Mouse (Mus musculus): ENCODE measurements around the gene Arhgdig. TPM values are rescaled to one million over a fixed set of nuclear protein-coding genes. Genes with fewer than 3 reads are reported as not detected.
"Not testable (repeated sequence)": the region's sequence is repeated elsewhere in the genome, so short reads cannot be mapped to it uniquely, and the experiment has no call there.

Arhgdig gene
- polyA plus RNA-seq, 1 experiment: 9.8 TPM

DNA sequence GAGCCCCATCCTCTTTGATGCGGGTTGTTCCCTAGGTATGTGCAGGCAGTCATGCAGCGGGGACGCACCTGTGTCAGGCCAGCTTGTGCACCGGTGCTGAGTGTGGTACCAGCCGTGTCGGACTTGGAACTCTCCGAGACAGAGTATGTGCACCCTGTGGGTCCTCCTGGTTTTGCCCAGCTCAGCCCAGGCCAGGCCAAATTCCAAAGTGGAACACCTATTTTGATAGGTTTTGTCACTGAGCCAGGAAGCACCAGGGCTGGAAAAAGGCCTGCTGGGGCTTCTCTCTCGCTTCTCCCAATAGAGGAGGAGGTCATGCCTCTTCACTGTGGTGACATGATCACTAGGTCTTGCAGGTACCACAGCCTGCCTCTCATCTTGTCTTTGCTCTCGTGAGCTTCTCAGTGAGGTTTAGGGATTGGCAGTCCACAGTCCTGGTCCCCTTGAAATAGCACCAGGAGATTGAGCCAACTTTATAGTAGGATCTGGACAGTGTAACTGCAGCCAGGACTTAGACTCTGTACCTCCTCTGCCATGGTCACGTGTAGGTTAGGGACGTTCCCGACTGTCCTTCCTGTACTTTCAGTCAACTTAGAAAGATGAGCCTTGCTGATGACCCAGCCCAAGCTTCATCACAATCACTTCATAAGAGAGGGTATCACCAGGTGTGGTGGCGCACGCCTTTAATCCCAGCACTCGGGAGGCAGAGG is 14.9 kb downstream of the Arhgdig start:
- no peak for TF ChIP-seq CTCF (IDR thresholded peaks at IDR 0.05; ENCODE audit: low read depth, low read length)
- TF ChIP-seq POLR2A (IDR thresholded peaks at IDR 0.05; ENCODE audit: insufficient read depth, low read length): no peak
- no peak overlapping the region for H3K27ac ChIP-seq (ENCODE audit: insufficient read depth, low read length)
- H3K27me3 ChIP-seq (ENCODE audit: control insufficient read depth, insufficient read depth, low read length, poor library complexity, severe bottlenecking): no peaks in the 10 kb centered on the region
- H3K9ac ChIP-seq (ENCODE audit: low read depth, poor library complexity, severe bottlenecking): no peak overlapping the region
- no peak overlapping the region for H3K4me3 ChIP-seq (ENCODE audit: low read depth, low read length)
- peaks cover 24% of the 10 kb centered on the region for H3K36me3 ChIP-seq (ENCODE audit: control insufficient read depth, insufficient read depth, low read length, poor library complexity, severe bottlenecking)
- no peaks in the 10 kb centered on the region for H3K4me1 ChIP-seq (ENCODE audit: control insufficient read depth, insufficient read depth, low read length)
- no peaks in the 10 kb centered on the region for H3K9me3 ChIP-seq (replicated peaks; ENCODE audit: control insufficient read depth, insufficient read depth, low read length, poor library complexity, severe bottlenecking)

DNA sequence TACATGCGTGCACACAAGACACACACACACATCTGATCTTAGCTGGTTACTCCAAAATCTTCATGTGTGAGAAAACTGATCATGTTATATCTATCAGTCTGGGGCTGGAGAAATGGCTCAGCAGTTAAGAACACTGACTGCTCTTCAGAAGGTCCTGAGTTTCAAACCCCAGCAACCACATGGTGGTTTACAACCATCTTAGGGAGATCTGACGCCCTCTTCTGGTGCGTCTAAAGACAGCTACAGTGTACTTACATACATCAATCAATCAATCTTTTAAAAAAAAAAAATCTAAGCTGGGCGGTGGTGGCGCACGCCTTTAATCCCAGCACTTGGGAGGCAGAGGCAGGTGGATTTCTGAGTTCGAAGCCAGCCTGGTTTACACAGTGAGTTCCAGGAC is 16.1 kb downstream of the Arhgdig start:
- H3K27me3 ChIP-seq (ENCODE audit: control insufficient read depth, insufficient read depth, low read length, poor library complexity, severe bottlenecking); H3K4me3 ChIP-seq (ENCODE audit: low read depth, low read length); H3K9ac ChIP-seq (ENCODE audit: low read depth, poor library complexity, severe bottlenecking); H3K27ac ChIP-seq (ENCODE audit: insufficient read depth, low read length); H3K4me1 ChIP-seq (ENCODE audit: control insufficient read depth, insufficient read depth, low read length); H3K9me3 ChIP-seq (replicated peaks; ENCODE audit: control insufficient read depth, insufficient read depth, low read length, poor library complexity, severe bottlenecking): not testable (repeated sequence)
- H3K36me3 ChIP-seq (ENCODE audit: control insufficient read depth, insufficient read depth, low read length, poor library complexity, severe bottlenecking): peaks cover 28% of the 10 kb centered on the region

- no peak overlapping the region for H3K4me3 ChIP-seq (ENCODE audit: low read depth, low read length)
- no peaks in the 10 kb centered on the region for H3K9me3 ChIP-seq (replicated peaks; ENCODE audit: control insufficient read depth, insufficient read depth, low read length, poor library complexity, severe bottlenecking)
- no peak overlapping the region for H3K27ac ChIP-seq (ENCODE audit: insufficient read depth, low read length)
- TF ChIP-seq EP300 (IDR thresholded peaks at IDR 0.05; ENCODE audit: insufficient read depth, low read depth, low read length): no peak
- no peak overlapping the region for H3K9ac ChIP-seq (ENCODE audit: low read depth, poor library complexity, severe bottlenecking)
- H3K36me3 ChIP-seq (ENCODE audit: control insufficient read depth, insufficient read depth, low read length, poor library complexity, severe bottlenecking): peaks cover 40% of the 10 kb centered on the region
- H3K27me3 ChIP-seq (ENCODE audit: control insufficient read depth, insufficient read depth, low read length, poor library complexity, severe bottlenecking): no peaks in the 10 kb centered on the region
- no peaks in the 10 kb centered on the region for H3K4me1 ChIP-seq (ENCODE audit: control insufficient read depth, insufficient read depth, low read length)
Measured at GRCm38 (mm10) chr17:26188091-26188805, 19.3 kb downstream of the Arhgdig start.

- H3K4me3 ChIP-seq (ENCODE audit: low read depth, low read length): no peak overlapping the region
- TF ChIP-seq CTCF (IDR thresholded peaks at IDR 0.05; ENCODE audit: low read depth, low read length) (no peak), POLR2A (IDR thresholded peaks at IDR 0.05; ENCODE audit: insufficient read depth, low read length) (no peak), EP300 (IDR thresholded peaks at IDR 0.05; ENCODE audit: insufficient read depth, low read depth, low read length) (no peak)
- no peaks in the 10 kb centered on the region for H3K4me1 ChIP-seq (ENCODE audit: control insufficient read depth, insufficient read depth, low read length)
- no peak overlapping the region for H3K9ac ChIP-seq (ENCODE audit: low read depth, poor library complexity, severe bottlenecking)
- H3K9me3 ChIP-seq (replicated peaks; ENCODE audit: control insufficient read depth, insufficient read depth, low read length, poor library complexity, severe bottlenecking): no peaks in the 10 kb centered on the region
- no peak overlapping the region for H3K27ac ChIP-seq (ENCODE audit: insufficient read depth, low read length)
- H3K36me3 ChIP-seq (ENCODE audit: control insufficient read depth, insufficient read depth, low read length, poor library complexity, severe bottlenecking): peaks cover 43% of the 10 kb centered on the region
- H3K27me3 ChIP-seq (ENCODE audit: control insufficient read depth, insufficient read depth, low read length, poor library complexity, severe bottlenecking): no peaks in the 10 kb centered on the region
Measured at GRCm38 (mm10) chr17:26187592-26187991, 20.0 kb downstream of the Arhgdig start.

DNA sequence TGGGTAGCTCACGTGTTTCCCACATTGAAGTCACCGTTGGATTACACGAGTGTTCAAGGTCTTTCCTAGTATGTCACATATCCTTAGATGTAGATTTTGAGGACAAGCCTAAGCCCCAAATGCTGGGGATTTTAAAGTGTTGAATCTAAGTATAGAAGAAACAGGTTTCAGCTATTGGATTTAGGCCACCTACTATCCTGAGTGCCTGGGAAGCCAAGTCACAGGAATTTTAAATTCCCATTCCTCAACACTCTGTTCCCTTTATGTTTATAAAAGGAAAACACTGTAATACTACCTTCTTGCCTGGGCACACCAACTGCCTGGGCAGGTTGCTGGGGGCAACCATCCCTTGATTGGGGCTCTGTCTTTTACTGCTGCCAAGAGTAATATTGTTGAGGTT is 26.4 kb downstream of the Arhgdig start:
- Histone ChIP-seq H3K27ac (ENCODE audit: insufficient read depth, low read length) (no peak overlapping the region), H3K4me3 (ENCODE audit: low read depth, low read length) (no peak overlapping the region), H3K4me1 (ENCODE audit: control insufficient read depth, insufficient read depth, low read length) (no peaks in the 10 kb centered on the region), H3K9ac (ENCODE audit: low read depth, poor library complexity, severe bottlenecking) (no peak overlapping the region), H3K9me3 (replicated peaks; ENCODE audit: control insufficient read depth, insufficient read depth, low read length, poor library complexity, severe bottlenecking) (no peaks in the 10 kb centered on the region), H3K27me3 (ENCODE audit: control insufficient read depth, insufficient read depth, low read length, poor library complexity, severe bottlenecking) (no peaks in the 10 kb centered on the region), H3K36me3 (ENCODE audit: control insufficient read depth, insufficient read depth, low read length, poor library complexity, severe bottlenecking) (peaks cover 20% of the 10 kb centered on the region)
- no peak for TF ChIP-seq POLR2A (IDR thresholded peaks at IDR 0.05; ENCODE audit: insufficient read depth, low read length)

DNA sequence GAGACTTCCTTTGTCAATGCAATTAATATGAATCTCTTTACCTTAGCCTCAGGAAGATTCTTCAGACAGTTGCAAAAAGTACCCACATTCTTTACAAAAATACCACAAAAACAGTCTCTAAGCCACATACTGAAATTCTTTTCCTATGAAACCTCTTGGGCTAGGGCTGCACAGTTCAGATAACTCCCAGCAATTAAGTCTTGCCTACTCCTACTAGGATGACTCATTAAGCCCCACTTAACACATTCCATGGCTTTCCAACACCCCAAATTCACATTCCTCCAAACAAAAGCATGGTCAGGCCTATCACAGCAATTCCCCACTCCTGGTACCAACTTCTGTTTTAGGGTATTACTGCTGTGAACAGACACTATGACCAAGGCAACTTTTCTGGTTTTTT is 29.0 kb downstream of the Arhgdig start:
- TF ChIP-seq POLR2A (IDR thresholded peaks at IDR 0.05; ENCODE audit: insufficient read depth, low read length): no peak
- TF ChIP-seq EP300 (IDR thresholded peaks at IDR 0.05; ENCODE audit: insufficient read depth, low read depth, low read length): no peak
- no peak for TF ChIP-seq CTCF (IDR thresholded peaks at IDR 0.05; ENCODE audit: low read depth, low read length)
- no peak overlapping the region for H3K27ac ChIP-seq (ENCODE audit: insufficient read depth, low read length)
- peaks cover 18% of the 10 kb centered on the region for H3K36me3 ChIP-seq (ENCODE audit: control insufficient read depth, insufficient read depth, low read length, poor library complexity, severe bottlenecking)
- no peak overlapping the region for H3K9ac ChIP-seq (ENCODE audit: low read depth, poor library complexity, severe bottlenecking)
- no peaks in the 10 kb centered on the region for H3K4me1 ChIP-seq (ENCODE audit: control insufficient read depth, insufficient read depth, low read length)
- H3K9me3 ChIP-seq (replicated peaks; ENCODE audit: control insufficient read depth, insufficient read depth, low read length, poor library complexity, severe bottlenecking): no peaks in the 10 kb centered on the region
- no peak overlapping the region for H3K4me3 ChIP-seq (ENCODE audit: low read depth, low read length)
- H3K27me3 ChIP-seq (ENCODE audit: control insufficient read depth, insufficient read depth, low read length, poor library complexity, severe bottlenecking): no peaks in the 10 kb centered on the region

Data from ES-Bruce4 (cell line).